Mouse (Mus musculus) B cell, adult 2 months (primary cell): ENCODE measurements around the gene Gm12355.

ENCODE experiments used
- DNase-seq, 2 experiments: peaks; one replicate each; pipeline ENCODE4 v3.0.0; 2022

The Gm12355 gene

DNA sequence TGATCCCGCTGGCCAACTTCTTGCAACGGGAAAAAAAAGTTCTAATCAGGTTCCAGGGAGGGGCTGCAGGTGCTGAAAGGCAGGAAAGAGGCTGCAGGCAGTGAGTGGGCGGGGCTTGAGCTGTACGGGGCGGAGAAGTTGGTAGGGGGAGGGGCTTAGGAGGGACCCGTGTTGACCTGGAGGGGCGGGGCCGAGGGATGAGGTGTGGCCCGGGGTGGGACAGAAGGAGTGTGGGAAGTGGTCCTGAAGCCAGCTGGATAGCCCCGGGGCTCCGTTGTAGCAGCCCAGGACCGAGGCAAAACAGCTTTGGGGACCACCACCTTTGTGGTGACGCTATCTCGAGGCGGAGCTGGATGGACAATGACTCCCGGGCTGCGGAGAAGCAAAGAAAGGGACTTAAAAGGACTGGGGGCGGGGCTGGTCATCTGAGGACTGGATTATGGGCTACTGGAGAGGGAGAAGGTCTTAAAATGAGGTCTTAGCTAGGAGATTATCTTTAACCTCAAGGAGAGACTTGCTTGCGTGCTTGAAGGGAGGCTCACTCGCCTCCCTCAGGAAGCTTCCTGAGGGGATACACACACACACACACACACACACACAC, 23.3 kb downstream of the Gm12355 start:
- peak; percentile 54 to 56 for DNase-seq

DNA sequence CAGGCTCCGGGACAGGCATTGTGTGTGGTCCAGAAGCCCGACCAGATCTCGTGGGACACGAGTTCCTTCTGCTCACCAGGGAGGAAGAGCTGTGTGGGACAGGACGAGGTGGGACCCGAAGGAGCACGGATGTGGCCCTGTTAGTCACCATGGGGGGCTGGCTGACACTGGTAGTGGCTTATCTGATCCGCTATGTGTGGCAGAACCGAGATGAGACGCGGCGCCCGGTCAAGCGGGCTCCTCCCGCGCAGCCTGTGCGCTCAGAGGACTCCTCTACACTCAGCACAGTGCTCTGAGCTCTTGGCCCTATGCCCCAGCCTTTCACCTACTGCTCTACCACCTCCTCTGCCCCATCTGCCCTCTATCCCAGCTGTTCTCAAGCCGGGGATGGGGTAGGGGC, 26.2 kb downstream of the Gm12355 start:
- no peak for DNase-seq

- DNase-seq: no peak
Observed at GRCm38 (mm10) chr11:98598851-98599290, 26.6 kb downstream of the Gm12355 start.

DNA sequence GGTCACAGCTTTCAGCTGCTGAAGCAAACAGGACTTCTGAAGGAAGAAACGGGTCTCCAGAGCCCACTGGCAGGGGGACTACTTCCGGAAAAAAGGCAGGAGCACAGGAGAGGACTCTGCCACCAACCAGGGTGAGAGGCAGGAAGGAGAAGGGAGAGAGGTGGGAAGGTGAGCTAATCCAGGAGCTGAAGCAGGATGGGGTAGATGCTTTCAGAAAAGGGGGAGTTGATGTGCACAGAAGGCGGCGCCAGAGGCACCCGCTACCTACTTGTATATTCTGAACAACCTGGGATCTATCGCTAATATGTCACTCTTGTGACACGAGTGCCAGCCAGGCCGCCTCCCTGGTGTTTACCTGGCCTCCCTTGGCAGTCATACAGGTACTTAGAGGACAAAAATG, 27.5 kb downstream of the Gm12355 start, which contains the start of gene Lrrc3c:
TSS of gene Lrrc3c (plus strand) at position 301 of the 400 bp plus-strand sequence.
- DNase-seq: no peak

- DNase-seq: peak; percentile 86 to 88
Observed at GRCm38 (mm10) chr11:98597363-98597762, 28.1 kb downstream of the Gm12355 start.

DNA sequence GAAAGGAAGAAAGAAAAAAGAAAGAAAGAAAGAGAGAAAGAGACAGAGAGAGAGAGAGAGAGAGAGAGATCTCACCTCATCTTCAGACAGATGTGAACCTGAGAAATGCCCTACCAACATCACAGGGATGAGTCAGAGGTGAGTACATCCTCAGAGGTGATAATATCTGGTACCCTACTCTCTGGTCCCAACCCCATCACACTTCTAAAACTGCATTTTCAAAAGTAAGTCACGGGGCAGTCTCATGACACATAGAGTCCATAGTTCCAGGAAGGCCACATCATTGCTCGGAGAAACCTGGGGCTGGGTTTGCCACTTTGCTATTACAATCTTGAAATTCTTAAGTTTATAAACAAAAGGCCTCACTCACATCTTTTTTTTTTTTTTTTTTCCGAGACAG, 29.5 kb downstream of the Gm12355 start:
- no peak for DNase-seq

GRCm38 (mm10) chr11:98595473-98595872, 30.0 kb downstream of the Gm12355 start:
- DNase-seq: no peak

DNA sequence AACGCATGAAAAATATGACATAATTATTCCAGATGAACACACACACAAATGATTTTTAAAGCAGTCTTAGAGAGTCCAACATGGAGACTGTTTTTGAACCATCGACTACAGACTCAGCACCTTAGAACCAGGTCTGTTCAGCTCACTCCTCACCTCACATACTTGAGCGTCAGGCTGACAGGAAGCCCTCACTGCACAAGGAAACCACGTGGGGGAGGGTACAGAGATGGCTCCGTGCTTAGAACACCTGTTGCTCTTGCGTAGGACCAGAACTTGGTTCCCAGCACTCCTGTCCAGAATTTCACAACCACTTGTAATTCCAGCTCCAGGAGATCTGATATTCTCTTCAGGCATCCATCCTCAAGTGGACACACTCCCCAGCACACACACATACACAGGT, 30.4 kb downstream of the Gm12355 start:
- no peak for DNase-seq

- no peak for DNase-seq
Observed at GRCm38 (mm10) chr11:98590548-98591445, 34.7 kb downstream of the Gm12355 start.

- DNase-seq: no peak
Observed at GRCm38 (mm10) chr11:98589306-98589705, 36.2 kb downstream of the Gm12355 start.

DNA sequence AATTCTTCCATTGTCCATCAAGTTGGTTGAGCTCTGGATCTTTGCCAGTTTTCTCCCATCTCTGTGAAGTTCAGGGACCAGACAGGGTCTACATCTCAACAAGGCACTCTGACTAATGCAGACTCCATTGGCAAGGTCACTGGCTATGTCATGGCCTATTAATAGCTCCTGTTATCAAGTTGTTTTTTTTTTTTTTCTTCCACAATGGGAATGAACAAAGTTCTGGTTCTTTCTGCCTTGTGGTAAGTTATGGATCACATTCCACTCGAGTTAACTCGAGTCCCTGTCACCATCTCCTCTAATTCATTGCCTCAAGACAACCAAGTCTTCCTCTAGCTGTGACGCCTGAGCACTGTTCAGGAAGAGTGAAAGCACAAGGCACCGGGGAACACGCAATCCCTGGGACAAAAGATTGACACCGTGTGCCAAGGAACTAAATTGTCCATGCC, 36.6 kb downstream of the Gm12355 start:
- DNase-seq: no peak

GRCm38 (mm10) chr11:98587684-98588546, 37.5 kb downstream of the Gm12355 start:
- DNase-seq: peak; percentile 43 to 56

DNA sequence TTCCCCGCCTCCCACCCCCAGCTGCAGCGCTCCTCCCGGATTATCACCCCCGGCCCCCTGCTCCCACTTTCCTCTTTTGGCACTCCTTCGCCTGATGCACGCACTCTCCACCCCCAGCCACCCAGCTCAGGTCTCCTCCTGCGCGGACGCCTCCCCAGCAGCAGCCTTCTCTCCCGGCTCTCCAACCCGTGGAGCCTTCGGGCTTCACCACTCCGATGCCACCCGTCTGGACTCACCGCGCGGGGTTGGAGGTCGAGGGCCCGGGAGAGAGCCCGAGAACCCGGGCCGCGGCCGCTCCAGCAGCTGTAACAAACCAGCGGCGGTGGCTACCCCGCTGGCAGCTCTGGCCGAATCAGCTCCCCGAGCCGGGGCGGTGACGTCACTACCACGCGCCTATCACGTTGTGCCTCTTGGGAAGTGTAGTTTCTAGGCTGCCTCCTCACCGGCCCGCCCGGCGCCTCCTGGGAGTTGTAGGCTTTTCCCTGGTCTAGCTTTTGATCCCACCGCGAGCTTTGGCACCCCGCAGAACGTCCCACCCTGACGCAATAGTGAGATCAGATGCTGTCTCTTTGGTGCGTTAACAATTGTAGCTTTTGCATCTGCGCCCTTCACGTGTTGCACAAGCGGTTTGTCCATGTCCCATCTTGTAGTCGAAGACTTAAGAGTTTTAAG, 38.4 kb downstream of the Gm12355 start, which contains the start of gene Ormdl3:
TSS of gene Ormdl3 (minus strand) at position 477 of the 672 bp plus-strand sequence.
- DNase-seq: peak; percentile 98

DNA sequence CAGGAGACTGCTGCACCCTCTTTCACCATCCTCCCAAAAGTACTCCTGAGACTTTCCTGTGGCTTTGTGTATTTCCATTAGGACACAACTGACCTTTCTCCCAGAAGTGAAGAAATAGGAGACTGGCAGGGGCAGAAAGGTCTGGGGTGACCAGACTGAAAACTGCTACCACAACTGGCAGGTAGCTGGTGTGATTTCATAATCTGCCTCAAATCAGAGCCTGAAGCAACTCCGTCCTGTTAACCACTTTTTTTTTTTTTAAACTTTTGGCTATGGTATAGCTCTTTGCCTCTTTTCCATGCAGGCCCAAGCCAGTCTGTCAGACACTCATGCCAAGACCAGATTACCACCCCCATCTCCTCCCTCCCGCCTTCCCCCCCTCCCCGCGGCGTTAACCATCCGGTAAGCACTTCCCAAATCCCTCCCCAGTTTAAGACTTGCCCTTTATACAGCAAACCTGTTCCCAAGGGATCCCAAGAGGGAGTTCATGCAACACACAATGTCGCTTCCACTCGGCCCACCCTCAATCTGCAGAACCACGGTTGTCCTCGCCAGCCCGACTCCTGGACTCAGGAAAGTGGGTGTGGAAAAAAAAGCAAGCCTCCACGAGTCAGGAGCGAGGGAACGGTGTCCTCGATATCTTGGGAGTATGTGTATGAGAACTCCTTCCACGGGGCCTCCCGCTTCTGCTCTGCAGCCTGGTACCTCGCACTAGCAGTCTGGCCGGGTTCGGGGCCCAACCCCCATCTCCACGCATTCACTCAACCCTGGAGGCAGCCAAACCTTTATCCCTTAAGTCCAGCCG, 39.2 kb downstream of the Gm12355 start:
- no peak for DNase-seq

DNA sequence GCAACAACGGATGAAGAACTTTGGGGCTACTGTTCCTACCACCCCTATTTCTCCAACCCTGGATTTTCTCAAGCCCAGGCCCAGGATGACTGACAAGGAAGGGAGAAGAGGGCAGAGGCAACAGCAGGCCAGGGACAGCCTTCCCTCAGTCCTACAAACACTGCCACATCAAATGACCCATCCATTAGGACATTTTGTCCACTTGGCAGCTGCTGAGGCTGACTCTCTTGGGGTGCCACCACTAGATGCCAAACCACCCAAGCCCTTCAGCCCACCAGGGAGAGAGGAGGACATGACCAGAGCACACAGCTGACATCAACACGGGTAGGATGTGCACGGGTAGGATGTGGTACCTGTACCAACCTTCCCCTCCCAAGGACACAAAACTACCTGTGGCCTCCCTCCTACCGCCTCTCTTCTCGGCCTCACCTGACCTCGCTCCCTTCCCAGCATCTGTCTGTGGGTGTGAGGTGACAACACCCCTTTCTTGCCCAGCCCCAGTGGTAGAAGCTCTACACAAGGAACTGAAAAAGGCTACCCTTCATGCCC, 40.8 kb downstream of the Gm12355 start:
- no peak for DNase-seq

- DNase-seq: no peak
Observed at GRCm38 (mm10) chr11:98584146-98584545, 41.3 kb downstream of the Gm12355 start.

DNA sequence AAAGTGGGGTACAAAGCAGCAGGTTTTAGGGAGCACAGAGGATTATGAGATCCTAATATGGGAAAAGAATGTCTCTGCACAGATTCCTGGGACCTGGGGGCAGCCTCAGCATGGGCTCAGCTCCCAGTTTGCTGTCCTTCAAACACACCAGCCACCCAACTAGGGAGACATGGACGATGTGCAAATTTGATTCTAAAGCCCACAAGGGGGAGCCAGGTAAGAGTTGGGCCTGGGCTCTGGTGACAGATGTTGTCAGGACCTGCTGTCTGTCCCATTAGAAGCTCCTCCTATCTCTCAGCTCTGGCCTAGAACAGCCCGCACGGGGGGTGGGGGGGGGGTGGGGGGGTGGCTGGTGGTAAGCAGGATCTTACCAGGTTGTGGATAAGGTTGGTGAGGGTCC, 41.9 kb downstream of the Gm12355 start:
- DNase-seq: peak; percentile 17 to 24

DNA sequence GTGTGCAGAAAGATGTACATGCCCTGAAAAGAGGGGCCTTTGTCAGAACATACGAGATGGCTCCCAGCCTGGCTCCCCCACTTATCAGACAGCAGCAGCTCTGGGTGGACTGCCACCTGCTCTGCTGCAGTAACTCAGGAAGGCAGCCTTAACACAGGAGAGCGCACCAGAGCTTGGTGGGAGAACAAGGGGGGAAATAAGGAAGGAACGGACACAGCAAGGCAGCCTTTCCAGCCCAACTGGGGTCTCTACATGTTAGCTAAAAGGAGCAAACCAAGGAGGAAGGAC, 42.3 kb downstream of the Gm12355 start:
- DNase-seq: no peak

- no peak for DNase-seq
Observed at GRCm38 (mm10) chr11:98582551-98583264, 42.8 kb downstream of the Gm12355 start.

DNA sequence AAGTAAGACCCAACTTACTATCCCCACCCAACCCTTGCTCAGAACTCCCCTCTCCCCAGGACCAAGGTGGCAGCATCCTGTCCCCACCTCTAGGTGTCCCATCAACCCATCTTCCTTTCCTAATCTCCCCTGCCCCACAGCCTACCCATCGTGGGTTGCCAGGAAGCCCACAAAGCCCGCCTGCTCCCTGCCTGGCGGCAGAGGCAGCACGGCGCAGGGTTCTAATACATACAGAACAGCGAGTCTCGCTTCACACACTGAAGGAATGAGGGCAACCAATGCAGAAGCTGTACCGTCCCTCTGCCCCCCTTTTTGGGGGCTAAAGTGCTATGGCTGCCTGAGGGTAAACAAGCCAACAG, 43.5 kb downstream of the Gm12355 start:
- DNase-seq: no peak
